Mouse (Mus musculus): Measurements from ENCODE around the gene Wdr45. TPM values are rescaled to one million over a fixed set of nuclear protein-coding genes. Genes with fewer than 3 reads are reported as not detected.

The Wdr45 gene
- polyA plus RNA-seq, 1 experiment from 2014 or later: 20.8 TPM

DNA sequence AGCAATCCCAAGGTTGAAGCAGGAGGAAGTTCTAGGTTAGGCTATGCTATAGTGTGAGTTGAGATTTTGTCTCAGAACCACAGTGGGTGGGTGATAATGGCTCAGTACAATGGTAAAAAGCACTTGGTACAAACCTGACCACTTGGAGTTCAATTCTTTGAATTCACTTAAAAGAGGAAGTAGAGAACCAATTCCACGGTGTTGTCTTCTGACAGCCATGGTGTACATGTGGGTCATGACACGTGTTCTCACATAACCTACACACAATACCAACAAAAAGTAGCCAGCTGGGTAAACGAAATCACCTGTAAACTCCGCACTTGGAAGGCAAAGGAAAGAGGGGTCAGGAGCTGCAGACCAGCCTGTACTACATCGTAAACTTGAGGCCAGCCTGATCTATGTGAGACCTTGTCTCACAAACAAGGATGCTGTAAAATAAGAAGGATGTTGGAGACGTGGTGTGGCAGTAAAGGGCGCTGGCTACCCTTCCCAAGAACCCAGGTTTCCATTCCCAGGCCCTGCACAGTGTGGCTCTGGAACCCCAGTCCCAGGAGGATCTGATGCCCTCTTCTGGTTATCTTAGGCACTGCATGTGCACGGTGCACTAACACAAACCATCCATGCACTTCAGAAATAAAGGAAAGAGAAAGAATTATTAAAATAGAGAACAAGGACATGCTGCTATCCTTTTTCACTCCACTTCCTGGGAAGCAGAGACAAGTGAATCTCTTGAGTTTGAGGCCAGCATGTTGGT is 62.4 kb downstream of the Wdr45 start:
- H3K4me1 ChIP-seq: no peaks in the 10 kb centered on the region
- no peak overlapping the region for H3K27ac ChIP-seq

More for the DNA sequence above, 62.4 kb downstream of the Wdr45 start:
- H3K36me3 ChIP-seq: peaks cover 28% of the 10 kb centered on the region
- peak; percentile 62 for DNase-seq (ENCODE audit: low spot score)
- no peak overlapping the region for H3K4me3 ChIP-seq
- 54% methylated on average over 8 of the region's 8 CpGs for WGBS
- no peaks in the 10 kb centered on the region for H3K27me3 ChIP-seq (ENCODE audit: low read depth, poor library complexity, severe bottlenecking)
- H3K9me3 ChIP-seq (replicated peaks): no peaks in the 10 kb centered on the region

Other genes with a start within 250 kb of the Wdr45 start
- 0.05 and 0.06 TPM in 2 replicates for gene Foxp3, start 140.7 kb upstream of the Wdr45 start, polyA plus RNA-seq (2016; fragmentation: Nextera tagmentation; extraction: Ambion mirVana)
- 1.3 and 1.5 TPM in 2 replicates for gene Ppp1r3f, start 140.1 kb upstream of the Wdr45 start, polyA plus RNA-seq (2016; fragmentation: Nextera tagmentation; extraction: Ambion mirVana)
- gene Ccdc22, start 108.8 kb upstream of the Wdr45 start, polyA plus RNA-seq (2016; fragmentation: Nextera tagmentation; extraction: Ambion mirVana): 36.5 and 37.9 TPM in 2 replicates
- gene Cacna1f, start 107.2 kb upstream of the Wdr45 start, polyA plus RNA-seq (2016; fragmentation: Nextera tagmentation; extraction: Ambion mirVana): not detected in 2 replicates
- 1.6 and 1.9 TPM in 2 replicates for gene Syp, start 75.9 kb upstream of the Wdr45 start, polyA plus RNA-seq (2016; fragmentation: Nextera tagmentation; extraction: Ambion mirVana)
- gene Prickle3, start 57.1 kb upstream of the Wdr45 start, polyA plus RNA-seq (2016; fragmentation: Nextera tagmentation; extraction: Ambion mirVana): 6.4 and 9.1 TPM in 2 replicates
- 72.6 and 77.7 TPM in 2 replicates for gene Plp2, start 42.9 kb upstream of the Wdr45 start, polyA plus RNA-seq (2016; fragmentation: Nextera tagmentation; extraction: Ambion mirVana)
- 0.08 and 0.13 TPM in 2 replicates for gene Magix, start 33.1 kb upstream of the Wdr45 start, polyA plus RNA-seq (2016; fragmentation: Nextera tagmentation; extraction: Ambion mirVana)
- 40.5 and 48.2 TPM in 2 replicates for gene Gpkow, start 17.2 kb upstream of the Wdr45 start, polyA plus RNA-seq (2016; fragmentation: Nextera tagmentation; extraction: Ambion mirVana)
- gene Gm45208, start 7.9 kb downstream of the Wdr45 start, polyA plus RNA-seq (2016; fragmentation: Nextera tagmentation; extraction: Ambion mirVana): not detected in 2 replicates
- 74.0 and 79.0 TPM in 2 replicates for gene Praf2, start 14.1 kb downstream of the Wdr45 start, polyA plus RNA-seq (2016; fragmentation: Nextera tagmentation; extraction: Ambion mirVana)
- 21.8 and 21.9 TPM in 2 replicates for gene Ccdc120, start 36.6 kb downstream of the Wdr45 start, polyA plus RNA-seq (2016; fragmentation: Nextera tagmentation; extraction: Ambion mirVana)
- 26.0 and 26.8 TPM in 2 replicates for gene Tfe3, start 48.2 kb downstream of the Wdr45 start, polyA plus RNA-seq (2016; fragmentation: Nextera tagmentation; extraction: Ambion mirVana)
- gene Gripap1, start 75.4 kb downstream of the Wdr45 start, polyA plus RNA-seq (2016; fragmentation: Nextera tagmentation; extraction: Ambion mirVana): 29.5 and 36.3 TPM in 2 replicates
- 0.85 and 1.2 TPM in 2 replicates for gene Kcnd1, start 108.0 kb downstream of the Wdr45 start, polyA plus RNA-seq (2016; fragmentation: Nextera tagmentation; extraction: Ambion mirVana)
- 41.4 and 47.5 TPM in 2 replicates for gene Otud5, start 127.0 kb downstream of the Wdr45 start, polyA plus RNA-seq (2016; fragmentation: Nextera tagmentation; extraction: Ambion mirVana)
- 6.2 TPM in 2 replicates for gene Pim2, start 163.9 kb downstream of the Wdr45 start, polyA plus RNA-seq (2016; fragmentation: Nextera tagmentation; extraction: Ambion mirVana)
- 23.3 and 24.0 TPM in 2 replicates for gene Slc35a2, start 169.7 kb downstream of the Wdr45 start, polyA plus RNA-seq (2016; fragmentation: Nextera tagmentation; extraction: Ambion mirVana)
- 131 and 140 TPM in 2 replicates for gene Pqbp1, start 184.9 kb downstream of the Wdr45 start, polyA plus RNA-seq (2016; fragmentation: Nextera tagmentation; extraction: Ambion mirVana)
- gene Timm17b, start 185.0 kb downstream of the Wdr45 start, polyA plus RNA-seq (2016; fragmentation: Nextera tagmentation; extraction: Ambion mirVana): 167 and 187 TPM in 2 replicates
- not detected in 2 replicates for gene Gm10491, start 193.5 kb downstream of the Wdr45 start, polyA plus RNA-seq (2016; fragmentation: Nextera tagmentation; extraction: Ambion mirVana)
- not detected in 2 replicates for gene Gm10490, start 195.2 kb downstream of the Wdr45 start, polyA plus RNA-seq (2016; fragmentation: Nextera tagmentation; extraction: Ambion mirVana)
- 0.06 and 0.13 TPM in 2 replicates for gene Pcsk1n, start 205.5 kb downstream of the Wdr45 start, polyA plus RNA-seq (2016; fragmentation: Nextera tagmentation; extraction: Ambion mirVana)
- gene Eras, start 214.3 kb downstream of the Wdr45 start, polyA plus RNA-seq (2016; fragmentation: Nextera tagmentation; extraction: Ambion mirVana): not detected in 2 replicates
- gene Hdac6, start 233.6 kb downstream of the Wdr45 start, polyA plus RNA-seq (2016; fragmentation: Nextera tagmentation; extraction: Ambion mirVana): 39.6 and 52.8 TPM in 2 replicates